Mouse (Mus musculus): ENCODE results near the gene Dpysl5.

The Dpysl5 gene

GRCm38 (mm10) chr5:30765596-30766370 is 54.4 kb downstream of the Dpysl5 start:
- no peak for DNase-seq (ENCODE audit: low spot score in 2 of 2)

GRCm38 (mm10) chr5:30768082-30768481 is 56.7 kb downstream of the Dpysl5 start:
- no peak for DNase-seq (ENCODE audit: low spot score in 2 of 2)

GRCm38 (mm10) chr5:30768598-30768997 is 57.2 kb downstream of the Dpysl5 start:
- no peak for DNase-seq (ENCODE audit: low spot score in 2 of 2)

- DNase-seq (ENCODE audit: low spot score in 2 of 2): no peak
These were observed 57.7 kb downstream of the Dpysl5 start for GRCm38 (mm10) chr5:30769075-30769474.

GRCm38 (mm10) chr5:30774601-30775371 is 63.4 kb downstream of the Dpysl5 start:
- DNase-seq (ENCODE audit: low spot score in 2 of 2): peak; percentile 38 to 67

GRCm38 (mm10) chr5:30780699-30781098 is 69.3 kb downstream of the Dpysl5 start:
- DNase-seq (ENCODE audit: low spot score in 2 of 2): no peak

GRCm38 (mm10) chr5:30781147-30781546 is 69.8 kb downstream of the Dpysl5 start:
- no peak for DNase-seq (ENCODE audit: low spot score in 2 of 2)

GRCm38 (mm10) chr5:30787381-30787780 is 76.0 kb downstream of the Dpysl5 start:
- no peak for DNase-seq (ENCODE audit: low spot score in 2 of 2)

- DNase-seq (ENCODE audit: low spot score in 2 of 2): no peak
These were observed 78.7 kb downstream of the Dpysl5 start for GRCm38 (mm10) chr5:30790047-30790446.

GRCm38 (mm10) chr5:30796125-30796524 is 84.8 kb downstream of the Dpysl5 start:
- peak; percentile 63 to 83 for DNase-seq (ENCODE audit: low spot score in 2 of 2)

- DNase-seq (ENCODE audit: low spot score in 2 of 2): peak; percentile 35 to 55
These were observed 86.1 kb downstream of the Dpysl5 start for GRCm38 (mm10) chr5:30797482-30797881.

- no peak for DNase-seq (ENCODE audit: low spot score in 2 of 2)
These were observed 86.6 kb downstream of the Dpysl5 start for GRCm38 (mm10) chr5:30797982-30798381.

- DNase-seq (ENCODE audit: low spot score in 2 of 2): no peak
These were observed 87.6 kb downstream of the Dpysl5 start for GRCm38 (mm10) chr5:30798965-30799364.

GRCm38 (mm10) chr5:30802724-30803467 is 91.5 kb downstream of the Dpysl5 start:
- no peak for DNase-seq (ENCODE audit: low spot score in 2 of 2)

- peak; percentile 65 to 81 for DNase-seq (ENCODE audit: low spot score in 2 of 2)
These were observed 94.7 kb downstream of the Dpysl5 start for GRCm38 (mm10) chr5:30806106-30806505.

- DNase-seq (ENCODE audit: low spot score in 2 of 2): peak; percentile 62 to 65
These were observed 103.2 kb downstream of the Dpysl5 start, which contains the start of gene Mapre3 for GRCm38 (mm10) chr5:30814424-30815119. Mapre3 (plus strand) TSS chr5:30814641.

- DNase-seq (ENCODE audit: low spot score in 2 of 2): no peak
These were observed 103.7 kb downstream of the Dpysl5 start for GRCm38 (mm10) chr5:30815120-30815465.

GRCm38 (mm10) chr5:30816261-30816791 is 105.0 kb downstream of the Dpysl5 start:
- DNase-seq (ENCODE audit: low spot score in 2 of 2): no peak

GRCm38 (mm10) chr5:30818758-30819309 is 107.5 kb downstream of the Dpysl5 start:
- DNase-seq (ENCODE audit: low spot score in 2 of 2): no peak

- no peak for DNase-seq (ENCODE audit: low spot score in 2 of 2)
These were observed 111.3 kb downstream of the Dpysl5 start for GRCm38 (mm10) chr5:30822689-30823088.

GRCm38 (mm10) chr5:30823091-30823490 is 111.7 kb downstream of the Dpysl5 start:
- no peak for DNase-seq (ENCODE audit: low spot score in 2 of 2)
